Mouse (Mus musculus) G1E (cell line): Measurements from ENCODE around the gene Shld2.

Source experiments
- CTCF ChIP-seq: IDR thresholded peaks from 2 replicates; pipeline ENCODE4 v1.5.1; 2012; ENCODE audit warnings: low read depth, low read length, inconsistent platforms, mixed read lengths
- GATA1 ChIP-seq: IDR thresholded peaks from 2 replicates; pipeline ENCODE4 v1.6.1; 2012; ENCODE audit warnings: borderline replicate concordance, low read length, inconsistent platforms, mixed read lengths
- POLR2AphosphoS5 ChIP-seq: IDR thresholded peaks from 2 replicates; pipeline ENCODE4 v1.6.1; 2012; ENCODE audit warnings: low read depth, low read length, inconsistent platforms; ENCODE audit not compliant: insufficient replicate concordance
- TAL1 ChIP-seq: conservative IDR thresholded peaks from 2 replicates; pipeline ENCODE4 v1.6.1; 2012; ENCODE audit warnings: low read depth, low read length, inconsistent platforms, mixed read lengths

DNA sequence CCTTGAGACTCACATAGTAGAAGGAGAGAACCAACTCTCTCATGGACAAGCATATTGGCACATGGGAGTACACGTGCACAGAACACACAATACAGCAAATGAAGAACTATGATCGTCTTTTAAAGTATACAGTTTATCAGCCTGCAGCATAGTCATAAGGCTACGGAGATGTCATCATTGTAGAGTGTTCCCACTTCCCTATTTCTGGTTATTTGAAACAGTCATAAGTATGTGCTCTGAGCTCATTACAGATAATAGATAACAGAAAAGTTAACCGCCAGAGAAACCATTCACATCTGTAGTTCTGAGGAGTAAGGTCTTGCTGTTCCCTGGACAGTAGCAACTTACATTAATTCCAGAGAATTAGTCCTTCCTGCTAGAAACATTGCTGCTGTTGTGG is 32.8 kb upstream of the Shld2 start:
- TF ChIP-seq CTCF (no peak), TAL1 (no peak), GATA1 (no peak), POLR2AphosphoS5 (no peak)
